Mouse (Mus musculus) CH12.LX (cell line): ENCODE data around the gene Dok5.

Experiments
- CTCF ChIP-seq, 2 experiments: IDR thresholded peaks in 1 of 2; conservative IDR thresholded peaks in 1 of 2; 2 replicates each; pipeline ENCODE4 v1.5.1; 2011 to 2012; ENCODE audit warnings: low read depth in 2 of 2, low read length in 2 of 2, improper control_type of control experiment in 1 of 2, inconsistent platforms in 1 of 2, mild to moderate bottlenecking in 1 of 2, moderate library complexity in 1 of 2
- HCFC1 ChIP-seq: IDR thresholded peaks from 2 replicates; pipeline ENCODE4 v1.6.1; 2012; ENCODE audit warnings: low read depth, mild to moderate bottlenecking, inconsistent platforms, low read length, improper control_type of control experiment
- IRF4 ChIP-seq: IDR thresholded peaks from 2 replicates; pipeline ENCODE4 v1.6.1; 2014; ENCODE audit warnings: low read depth, mild to moderate bottlenecking, inconsistent platforms, low read length, improper control_type of control experiment
- JUND ChIP-seq: conservative IDR thresholded peaks from 2 replicates; pipeline ENCODE4 v1.6.1; 2011; ENCODE audit warnings: low read depth, low read length, improper control_type of control experiment
- MAFK ChIP-seq: IDR thresholded peaks from 2 replicates; pipeline ENCODE4 v1.6.1; 2011; ENCODE audit warnings: low read length, improper control_type of control experiment; ENCODE audit not compliant: insufficient replicate concordance
- MYC ChIP-seq: IDR thresholded peaks from 2 replicates; pipeline ENCODE4 v1.6.1; 2011; ENCODE audit warnings: low read depth, mild to moderate bottlenecking, improper control_type of control experiment, low read length
- POLR2A ChIP-seq: IDR thresholded peaks from 2 replicates; pipeline ENCODE4 v1.6.1; 2011; ENCODE audit warnings: low read depth, mild to moderate bottlenecking, improper control_type of control experiment, low read length
- TBP ChIP-seq: conservative IDR thresholded peaks from 2 replicates; pipeline ENCODE4 v1.6.1; 2011; ENCODE audit warnings: low read depth, low read length, improper control_type of control experiment
- USF1 ChIP-seq: IDR thresholded peaks from 2 replicates; pipeline ENCODE4 v1.6.1; 2014; ENCODE audit warnings: low read depth, mild to moderate bottlenecking, inconsistent platforms, low read length, improper control_type of control experiment
- USF2 ChIP-seq: conservative IDR thresholded peaks from 2 replicates; pipeline ENCODE4 v1.6.1; 2011; ENCODE audit warnings: low read depth, low read length, improper control_type of control experiment
- ZC3H11A ChIP-seq: IDR thresholded peaks from 2 replicates; pipeline ENCODE4 v1.6.1; 2012; ENCODE audit warnings: low read depth, mild to moderate bottlenecking, inconsistent platforms, low read length, improper control_type of control experiment
- ZMIZ1 ChIP-seq: IDR thresholded peaks from 2 replicates; pipeline ENCODE4 v1.6.1; 2012; ENCODE audit warnings: low read depth, mild to moderate bottlenecking, inconsistent platforms, low read length, improper control_type of control experiment

DNA sequence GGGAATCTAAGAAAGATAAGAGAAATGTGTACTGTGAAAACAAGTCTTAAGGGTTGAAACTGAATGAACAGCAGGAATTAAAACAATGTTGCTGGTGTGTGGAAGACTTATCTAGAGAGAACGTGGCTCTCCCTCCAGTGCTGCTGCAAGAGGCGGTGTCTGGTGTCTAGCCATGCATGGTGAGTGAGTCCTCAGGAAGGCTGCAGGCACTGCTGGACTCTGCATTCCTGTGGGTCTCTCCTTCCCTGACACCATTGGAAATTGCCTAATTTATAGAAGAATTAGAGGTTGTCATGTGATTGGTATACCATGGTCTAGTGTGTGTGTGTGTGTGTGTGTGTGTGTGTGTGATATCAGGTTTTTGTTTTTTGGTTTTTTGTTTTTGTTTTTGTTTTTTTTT lies 1.9 kb upstream of the Dok5 start:
- no peak for TF ChIP-seq ZMIZ1
- no peak for TF ChIP-seq CTCF (conservative IDR thresholded peaks at IDR 0.05 in 1 of 2, IDR thresholded peaks at IDR 0.05 in 1 of 2; ENCODE audit: low read depth in 2 of 2, low read length in 2 of 2)
- TF ChIP-seq ZC3H11A: no peak
- TF ChIP-seq USF2: no peak
- no peak for TF ChIP-seq POLR2A
- TF ChIP-seq MYC: no peak
- no peak for TF ChIP-seq TBP
- no peak for TF ChIP-seq MAFK
- no peak for TF ChIP-seq HCFC1
- TF ChIP-seq USF1: no peak
- no peak for TF ChIP-seq IRF4
- TF ChIP-seq JUND: no peak
